Mouse (Mus musculus) retina, embryonic 14.5 days (tissue): ENCODE measurements around the gene Acoxl.

Experiments
- DNase-seq: peaks from one replicate; pipeline ENCODE4 v3.0.0-alpha.2; 2015; ENCODE audit warnings: low spot score

The Acoxl gene

GRCm38 (mm10) chr2:128145433-128145832, 306.8 kb downstream of the Acoxl start:
- DNase-seq = no peak

GRCm38 (mm10) chr2:128149596-128149995, 310.9 kb downstream of the Acoxl start:
- no peak for DNase-seq

- DNase-seq = no peak
Observed at GRCm38 (mm10) chr2:128152211-128152610, 313.5 kb downstream of the Acoxl start.

GRCm38 (mm10) chr2:128152845-128153550, 314.3 kb downstream of the Acoxl start:
- no peak for DNase-seq

GRCm38 (mm10) chr2:128153551-128153910, 314.9 kb downstream of the Acoxl start:
- DNase-seq = peak; percentile 42

GRCm38 (mm10) chr2:128155412-128156066, 316.9 kb downstream of the Acoxl start:
- DNase-seq = no peak

- no peak for DNase-seq
Observed at GRCm38 (mm10) chr2:128156067-128156462, 317.4 kb downstream of the Acoxl start.

- DNase-seq = no peak
Observed at GRCm38 (mm10) chr2:128156557-128157412, 318.1 kb downstream of the Acoxl start.

- peak; percentile 37 for DNase-seq
Observed at GRCm38 (mm10) chr2:128158734-128159410, 320.2 kb downstream of the Acoxl start.

GRCm38 (mm10) chr2:128159619-128160125, 321.0 kb downstream of the Acoxl start:
- no peak for DNase-seq

GRCm38 (mm10) chr2:128163177-128163576, 324.5 kb downstream of the Acoxl start:
- DNase-seq = no peak

- DNase-seq = peak; percentile 32
Observed at GRCm38 (mm10) chr2:128166623-128167423, 328.1 kb downstream of the Acoxl start.

- DNase-seq = no peak
Observed at GRCm38 (mm10) chr2:128167930-128168329, 329.3 kb downstream of the Acoxl start.

- no peak for DNase-seq
Observed at GRCm38 (mm10) chr2:128169486-128169885, 330.8 kb downstream of the Acoxl start.

- no peak for DNase-seq
Observed at GRCm38 (mm10) chr2:128169972-128170371, 331.3 kb downstream of the Acoxl start.

GRCm38 (mm10) chr2:128170614-128171013, 331.9 kb downstream of the Acoxl start:
- no peak for DNase-seq

GRCm38 (mm10) chr2:128172266-128172665, 333.6 kb downstream of the Acoxl start:
- no peak for DNase-seq
